Mouse (Mus musculus) spleen, adult 12 weeks (tissue): ENCODE measurements around the gene Olfr1291-ps1.

Experiments used
- DNase-seq: peaks from one replicate; pipeline ENCODE4 v3.0.0; 2022; ENCODE audit warnings: low spot score

Olfr1291-ps1 gene

DNA sequence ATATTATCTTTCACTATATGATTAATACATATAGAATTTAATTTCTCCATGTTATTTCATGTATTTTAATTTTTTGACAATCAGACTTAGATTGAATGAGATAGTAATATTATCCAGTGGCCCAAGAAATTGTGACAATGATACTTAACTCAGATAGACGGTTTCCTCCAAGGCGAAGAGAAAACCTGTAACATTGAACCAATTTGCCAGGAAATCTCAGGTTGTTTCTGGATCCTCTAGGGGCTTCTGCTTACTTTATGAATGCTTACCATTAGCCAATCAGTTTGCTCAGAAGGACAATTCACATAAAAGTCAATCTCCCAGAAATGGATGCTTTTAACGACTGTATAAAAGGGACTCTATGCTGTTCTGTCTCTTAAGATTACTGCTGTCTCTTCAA is at the start of gene Olfr1291-ps1:
Gene Olfr1291-ps1 (plus strand): TSS at position 301 of the 400 bp plus-strand sequence.
- no peak for DNase-seq

DNA sequence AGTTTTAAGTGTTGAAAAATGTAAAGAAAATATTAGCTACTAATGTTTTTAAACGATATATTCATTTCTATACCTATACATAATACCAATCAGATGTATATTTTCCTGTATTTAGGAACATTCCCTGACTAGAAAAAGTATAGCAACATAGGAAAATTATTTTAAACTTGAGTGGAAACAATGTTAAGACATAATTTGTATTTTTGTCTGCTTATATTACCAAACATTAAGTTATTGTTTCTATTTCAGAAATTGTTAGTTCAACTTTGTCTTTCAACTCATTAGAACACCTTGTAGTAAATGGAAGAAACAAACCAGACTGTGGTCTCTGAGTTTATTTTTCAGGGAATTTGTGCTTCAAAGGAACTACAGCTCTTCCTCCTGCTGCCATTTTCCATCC is 48.1 kb upstream of the Olfr1291-ps1 start, which contains the start of gene Olfr1287:
Gene Olfr1287 (plus strand): TSS at position 301 of the 400 bp plus-strand sequence.
- no peak for DNase-seq

DNA sequence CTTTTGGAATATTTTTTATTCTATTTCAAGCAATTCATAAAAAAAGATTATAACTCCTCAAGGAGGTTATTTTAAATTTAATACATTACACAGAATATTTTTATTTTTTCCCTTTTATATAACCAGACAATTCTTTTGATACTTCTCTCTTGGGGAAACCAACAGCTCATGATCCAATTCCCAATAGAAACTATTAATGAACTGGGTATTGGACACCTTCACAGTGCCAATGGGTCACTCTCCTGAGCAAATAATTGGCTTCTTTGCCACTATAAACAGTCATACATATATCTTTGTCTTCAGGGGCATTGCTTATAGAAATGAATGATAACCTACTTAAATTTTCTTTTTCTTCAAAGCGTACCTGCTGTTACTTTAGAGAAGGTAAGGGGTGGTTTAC is 23.2 kb upstream of the Olfr1291-ps1 start, which contains the start of gene Olfr1288:
Gene Olfr1288 (plus strand): TSS at position 301 of the 400 bp plus-strand sequence.
- DNase-seq: no peak

GRCm38 (mm10) chr2:111480519-111480918 is 16.5 kb upstream of the Olfr1291-ps1 start, which contains the start of gene Olfr1289:
TSS of gene Olfr1289 (plus strand) at chr2:111480819.
- no peak for DNase-seq

DNA sequence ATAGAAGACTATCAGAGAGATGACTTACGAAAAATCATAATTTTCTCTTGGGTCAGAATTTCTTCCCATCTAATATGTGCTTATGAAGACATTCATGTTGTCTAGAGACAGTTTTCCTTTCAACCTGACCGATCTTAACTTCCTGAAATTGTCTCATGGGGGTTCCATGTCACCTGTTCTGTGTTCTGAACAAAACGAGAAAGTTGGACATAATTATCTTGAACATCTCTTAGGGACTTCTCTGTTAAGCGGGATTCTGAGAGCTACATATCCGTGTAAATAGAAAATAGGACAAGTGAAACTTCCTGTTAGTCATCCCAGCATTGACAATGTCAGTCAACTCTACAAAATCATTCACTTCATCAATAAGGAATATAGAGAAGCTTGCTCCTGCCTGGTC is 3.3 kb upstream of the Olfr1291-ps1 start, which contains the start of gene Olfr1290:
Gene Olfr1290 (minus strand): TSS at position 101 of the 400 bp plus-strand sequence.
- no peak for DNase-seq

DNA sequence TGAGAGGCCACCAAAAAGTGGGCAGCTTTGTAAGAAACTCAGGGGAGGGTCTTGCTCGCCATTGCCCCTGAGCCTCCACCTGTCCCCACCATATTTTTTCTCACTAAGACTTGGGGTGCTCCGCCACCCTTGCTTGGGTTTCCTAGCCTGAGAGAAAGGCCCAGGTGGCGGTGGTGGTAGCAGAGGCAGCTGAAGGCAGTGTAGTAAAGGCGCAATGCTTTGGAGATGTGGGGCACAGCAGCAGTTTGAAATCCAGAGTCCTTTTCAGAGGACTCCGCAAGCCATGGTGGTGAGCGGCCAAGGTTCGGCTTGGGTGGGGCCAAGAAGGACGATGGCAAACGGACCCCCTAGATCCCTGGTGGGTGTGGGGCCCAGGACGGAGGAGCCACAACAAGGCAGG is 20.5 kb downstream of the Olfr1291-ps1 start:
- no peak for DNase-seq

GRCm38 (mm10) chr2:111524903-111525302 is 27.9 kb downstream of the Olfr1291-ps1 start, which contains the start of gene Olfr1293-ps:
TSS of gene Olfr1293-ps (plus strand) at chr2:111525203.
- no peak for DNase-seq

DNA sequence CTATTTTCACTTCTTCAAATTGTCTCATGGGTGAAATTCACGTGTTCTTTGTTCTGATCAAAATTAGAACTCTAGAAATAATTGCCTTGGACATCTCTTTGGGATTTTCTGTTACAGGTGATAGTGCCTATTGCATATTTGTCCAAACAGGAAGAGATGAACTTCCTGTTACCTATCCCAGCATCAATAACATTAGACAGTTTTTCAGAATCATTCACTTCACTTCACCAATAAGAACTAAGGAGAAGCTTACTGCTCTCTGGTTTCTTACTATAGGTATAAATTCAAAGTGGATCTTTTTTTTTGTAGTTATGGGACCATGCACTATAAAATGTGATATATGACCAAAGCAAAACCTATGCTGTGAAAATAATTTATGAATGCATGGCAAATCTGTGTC is 43.2 kb downstream of the Olfr1291-ps1 start, which contains the start of gene Olfr1294:
Gene Olfr1294 (minus strand): TSS at position 101 of the 400 bp plus-strand sequence.
- no peak for DNase-seq
